Mouse (Mus musculus) neural tube, embryonic 14.5 days (tissue): Measurements from ENCODE around the gene Smurf1. TPM values are rescaled to one million over a fixed set of nuclear protein-coding genes. Genes with fewer than 3 reads are reported as not detected.

Experiments
- ATAC-seq: fragments of 200-750 bp; cut with Nextera tagmentation; 2 replicates; pipeline ENCODE4 v1.8.0; 2017; ENCODE audit warnings: low read depth, mild to moderate bottlenecking, moderate TSS enrichment, moderate library complexity
- H3K27ac ChIP-seq: fragments of 300-500 bp; sonication (generic); 2 replicates; pipeline ENCODE4 v1.5.1; 2014; ENCODE audit warnings: low read depth, mild to moderate bottlenecking, control low read depth, low read length, moderate library complexity, mixed read lengths
- H3K27me3 ChIP-seq: fragments of 300-500 bp; sonication (generic); 2 replicates; pipeline ENCODE4 v1.6.1; 2014; ENCODE audit warnings: low read length; ENCODE audit not compliant: control insufficient read depth, insufficient read depth
- H3K36me3 ChIP-seq: fragments of 300-500 bp; sonication (generic); 2 replicates; pipeline ENCODE4 v1.6.1; 2014; ENCODE audit warnings: low read length, mixed read lengths; ENCODE audit not compliant: control insufficient read depth, insufficient read depth
- H3K4me1 ChIP-seq: fragments of 300-500 bp; sonication (generic); 2 replicates; pipeline ENCODE4 v1.6.1; 2014; ENCODE audit warnings: low read length; ENCODE audit not compliant: control insufficient read depth, insufficient read depth
- H3K4me2 ChIP-seq: fragments of 300-500 bp; sonication (generic); 2 replicates; pipeline ENCODE4 v1.6.1; 2014; ENCODE audit warnings: mild to moderate bottlenecking, low read depth, low read length, control low read depth
- H3K4me3 ChIP-seq: fragments of 300-500 bp; sonication (generic); 2 replicates; pipeline ENCODE4 v1.5.1; 2014; ENCODE audit warnings: low read depth, low read length, control low read depth, mixed read lengths
- H3K9ac ChIP-seq: fragments of 300-500 bp; sonication (generic); replicated peaks from 2 replicates; pipeline ENCODE4 v1.6.1; 2014; ENCODE audit warnings: low read depth, mild to moderate bottlenecking, control low read depth, low read length, mixed read lengths
- H3K9me3 ChIP-seq: fragments of 300-500 bp; sonication (generic); 2 replicates; pipeline ENCODE4 v1.6.1; 2016; ENCODE audit warnings: low read length; ENCODE audit not compliant: control insufficient read depth
- WGBS: fragments of 180-500 bp; shearing (Covaris S2); extraction: QIAGEN DNeasy Blood & Tissue Kit; methylation state at CpG from one replicate; pipeline ENCODE4 v1.1.7; 2014; 5-methylcytosine and 5-hydroxymethylcytosine counted together
- polyA plus RNA-seq: library from polyadenylated mRNA; unstranded; fragments of >200 nt; fragmentation: Nextera tagmentation; extraction: Ambion mirVana; gene quantifications from 2 replicates; pipeline ENCODE4 v1.2.1, GENCODE M21; 2014

Smurf1 gene
- polyA plus RNA-seq, 1 experiment from 2014 or later: 30.3 TPM

GRCm38 (mm10) chr5:144989061-144989405, 23.4 kb upstream of the Smurf1 start:
- Histone ChIP-seq H3K4me3 (no peak overlapping the region), H3K9ac (no peak overlapping the region), H3K4me1 (no peaks in the 10 kb centered on the region), H3K9me3 (no peaks in the 10 kb centered on the region), H3K27ac (no peak overlapping the region), H3K36me3 (no peaks in the 10 kb centered on the region), H3K4me2 (no peak overlapping the region), H3K27me3 (no peaks in the 10 kb centered on the region)
- WGBS: 88% methylated on average over 4 of the region's 4 CpGs
- no peak for ATAC-seq

GRCm38 (mm10) chr5:144988340-144989060, 22.9 kb upstream of the Smurf1 start:
- 54% methylated on average over 9 of the region's 9 CpGs for WGBS
- H3K27ac ChIP-seq: no peak overlapping the region
- no peaks in the 10 kb centered on the region for H3K27me3 ChIP-seq
- no peaks in the 10 kb centered on the region for H3K36me3 ChIP-seq
- no peak; the same call in 1 of the 2 replicates for ATAC-seq
- H3K4me1 ChIP-seq: no peaks in the 10 kb centered on the region
- no peaks in the 10 kb centered on the region for H3K9me3 ChIP-seq
- H3K4me2 ChIP-seq: no peak overlapping the region
- no peak overlapping the region for H3K4me3 ChIP-seq
- no peak overlapping the region for H3K9ac ChIP-seq

GRCm38 (mm10) chr5:144987561-144987960, 21.9 kb upstream of the Smurf1 start:
- 96% methylated on average over 13 of the region's 13 CpGs for WGBS
- Histone ChIP-seq H3K27ac (no peak overlapping the region), H3K9ac (no peak overlapping the region), H3K27me3 (no peaks in the 10 kb centered on the region), H3K36me3 (no peaks in the 10 kb centered on the region), H3K9me3 (no peaks in the 10 kb centered on the region), H3K4me1 (no peaks in the 10 kb centered on the region), H3K4me2 (no peak overlapping the region), H3K4me3 (no peak overlapping the region)
- no peak for ATAC-seq

DNA sequence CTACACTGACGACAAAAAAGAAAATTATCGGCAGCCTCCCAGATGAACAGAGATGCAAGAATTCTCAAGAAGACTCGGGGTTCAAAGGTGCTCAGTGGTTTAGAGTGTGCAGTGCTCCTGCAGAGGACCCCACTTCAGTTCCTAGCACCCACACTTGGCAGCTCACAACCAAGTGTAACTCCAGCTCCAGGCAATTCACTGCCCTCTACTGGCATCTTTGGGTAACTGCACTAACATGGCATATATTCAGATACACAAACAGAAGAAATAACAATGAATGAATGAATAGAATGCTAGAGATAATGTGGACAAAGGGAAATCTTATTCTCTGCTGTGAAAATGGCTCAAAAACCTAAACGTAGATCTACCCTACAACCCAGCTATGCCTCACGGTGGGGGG, 19.2 kb upstream of the Smurf1 start:
- Histone ChIP-seq H3K4me1 (no peaks in the 10 kb centered on the region), H3K9ac (no peak overlapping the region), H3K4me3 (no peak overlapping the region), H3K36me3 (no peaks in the 10 kb centered on the region), H3K4me2 (no peak overlapping the region), H3K27ac (no peak overlapping the region), H3K9me3 (no peaks in the 10 kb centered on the region), H3K27me3 (no peaks in the 10 kb centered on the region)
- no peak for ATAC-seq
- WGBS: 94% methylated on average over 5 of the region's 5 CpGs

DNA sequence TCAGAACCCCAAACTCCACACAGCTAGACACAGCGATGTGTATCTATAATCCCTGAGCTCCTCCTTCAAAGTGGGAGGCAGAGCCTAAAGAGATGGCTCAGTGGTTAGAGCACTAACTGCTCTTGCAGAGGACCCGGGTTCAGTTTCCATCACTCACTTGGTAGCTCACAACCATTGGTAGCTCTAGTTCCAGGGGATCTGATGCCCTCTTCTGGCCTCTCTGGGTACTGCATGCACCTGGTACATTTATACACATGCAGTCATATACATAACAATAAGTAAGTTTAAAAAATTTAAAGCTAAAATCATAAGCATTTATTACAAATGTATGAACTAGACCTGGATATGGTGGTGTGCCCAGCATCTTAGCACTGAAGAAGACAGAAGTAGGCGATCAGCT, 17.6 kb upstream of the Smurf1 start:
- Histone ChIP-seq H3K9me3 (no peaks in the 10 kb centered on the region), H3K4me3 (no peak overlapping the region), H3K4me2 (no peak overlapping the region), H3K9ac (no peak overlapping the region), H3K36me3 (no peaks in the 10 kb centered on the region), H3K27me3 (no peaks in the 10 kb centered on the region), H3K27ac (no peak overlapping the region), H3K4me1 (no peaks in the 10 kb centered on the region)
- no peak for ATAC-seq
- 97% methylated on average over 3 of the region's 3 CpGs for WGBS

DNA sequence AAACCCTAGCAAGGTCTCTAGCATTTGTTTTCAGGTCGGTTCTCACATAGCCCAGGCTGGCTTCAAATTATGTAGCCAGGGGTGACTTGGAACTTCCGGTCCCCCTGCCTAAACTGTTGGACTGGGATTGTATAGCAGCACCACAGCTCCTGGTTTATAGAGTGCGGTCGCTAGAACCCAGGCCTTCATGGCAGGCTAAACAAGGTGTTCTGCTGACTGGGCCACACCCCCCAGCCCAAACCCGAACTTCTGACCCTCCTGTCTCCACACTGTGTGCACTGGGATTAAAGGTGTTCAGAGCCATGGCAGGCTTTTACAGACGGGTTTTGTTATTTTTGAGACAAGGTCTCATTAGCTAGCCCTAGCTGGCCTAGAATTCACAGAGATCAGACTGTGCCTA, 13.5 kb upstream of the Smurf1 start:
- no peak overlapping the region for H3K4me3 ChIP-seq
- no peak overlapping the region for H3K27ac ChIP-seq
- 87% methylated on average over 6 of the region's 6 CpGs for WGBS
- H3K9me3 ChIP-seq: no peaks in the 10 kb centered on the region
- H3K9ac ChIP-seq: no peak overlapping the region
- H3K27me3 ChIP-seq: no peaks in the 10 kb centered on the region
- no peaks in the 10 kb centered on the region for H3K36me3 ChIP-seq
- H3K4me2 ChIP-seq: no peak overlapping the region
- no peaks in the 10 kb centered on the region for H3K4me1 ChIP-seq
- ATAC-seq: no peak

- no peaks in the 10 kb centered on the region for H3K9me3 ChIP-seq
- no peaks in the 10 kb centered on the region for H3K36me3 ChIP-seq
- no peak for ATAC-seq
- H3K4me3 ChIP-seq: no peak overlapping the region
- WGBS: 85% methylated on average over 10 of the region's 10 CpGs
- no peaks in the 10 kb centered on the region for H3K27me3 ChIP-seq
- no peak overlapping the region for H3K4me2 ChIP-seq
- H3K9ac ChIP-seq: no peak overlapping the region
- H3K4me1 ChIP-seq: no peaks in the 10 kb centered on the region
- no peak overlapping the region for H3K27ac ChIP-seq
Measured at GRCm38 (mm10) chr5:144978533-144979107, 13.0 kb upstream of the Smurf1 start.

DNA sequence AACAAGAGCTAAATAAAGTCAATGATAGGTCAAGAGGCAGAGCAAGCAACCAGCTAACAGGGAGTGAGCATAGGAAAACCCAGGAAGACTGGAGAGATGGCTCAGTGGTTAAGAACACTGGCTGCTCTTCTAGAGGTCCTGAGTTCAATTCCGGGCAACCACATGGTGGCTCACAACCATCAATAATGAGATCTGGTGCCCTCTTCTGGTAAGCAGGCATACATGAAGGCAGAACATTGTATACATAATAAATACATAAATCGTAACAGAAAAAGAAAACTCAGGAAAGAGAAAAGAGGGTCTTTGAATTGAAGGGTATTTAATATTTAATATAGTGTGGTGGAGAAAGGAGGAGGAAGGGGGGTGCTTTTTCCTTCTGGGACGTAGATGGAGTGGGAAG, 5.6 kb upstream of the Smurf1 start:
- H3K4me2 ChIP-seq: no peak overlapping the region
- no peak overlapping the region for H3K4me3 ChIP-seq
- H3K27ac ChIP-seq: no peak overlapping the region
- ATAC-seq: no peak
- no peak overlapping the region for H3K9ac ChIP-seq
- no peaks in the 10 kb centered on the region for H3K9me3 ChIP-seq
- no peaks in the 10 kb centered on the region for H3K4me1 ChIP-seq
- H3K27me3 ChIP-seq: no peaks in the 10 kb centered on the region
- H3K36me3 ChIP-seq: no peaks in the 10 kb centered on the region
- WGBS: 73% methylated on average over 3 of the region's 3 CpGs

- Histone ChIP-seq H3K27me3 (no peaks in the 10 kb centered on the region), H3K4me1 (peaks cover 15% of the 10 kb centered on the region), H3K9ac (peak overlapping the region; percentile 94), H3K4me3 (peak overlapping the region; percentile 92), H3K27ac (peak overlapping the region; percentile 89), H3K36me3 (no peaks in the 10 kb centered on the region), H3K4me2 (peak overlapping the region; percentile 76), H3K9me3 (no peaks in the 10 kb centered on the region)
- WGBS: 1% methylated on average over 18 of the region's 56 CpGs
- peak; percentile 79 for ATAC-seq
Measured at GRCm38 (mm10) chr5:144964872-144965638, 592 bp downstream of the Smurf1 start.
